Mouse (Mus musculus) MEL (cell line): ENCODE measurements around the gene Armcx1.
"Not testable (repeated sequence)": the region's sequence is repeated elsewhere in the genome, so short reads cannot be mapped to it uniquely, and the experiment has no call there.

Experiments used
- BHLHE40 ChIP-seq: IDR thresholded peaks from 2 replicates; pipeline ENCODE4 v1.6.1; 2012; ENCODE audit warnings: low read depth, mild to moderate bottlenecking, inconsistent platforms, low read length, improper control_type of control experiment, borderline replicate concordance
- CTCF ChIP-seq, 3 experiments: IDR thresholded peaks in 2 of 3; conservative IDR thresholded peaks in 1 of 3; 2 replicates each; pipeline ENCODE4 v1.5.1; 2011 to 2012; ENCODE audit warnings: low read length in 3 of 3, low read depth in 2 of 3, mild to moderate bottlenecking in 2 of 3, improper control_type of control experiment in 1 of 3, inconsistent platforms in 1 of 3, mixed read lengths in 1 of 3, moderate library complexity in 1 of 3; ENCODE audit not compliant: control insufficient read depth in 1 of 3, insufficient read depth in 1 of 3, poor library complexity in 1 of 3, severe bottlenecking in 1 of 3
- EP300 ChIP-seq, 2 experiments: IDR thresholded peaks; 2 replicates each; pipeline ENCODE4 v1.6.1; 2011; ENCODE audit warnings: improper control_type of control experiment in 2 of 2, low read length in 2 of 2, low read depth in 1 of 2, mild to moderate bottlenecking in 1 of 2
- GATA1 ChIP-seq: IDR thresholded peaks from 2 replicates; pipeline ENCODE4 v1.6.1; 2011; ENCODE audit warnings: low read depth, low read length, improper control_type of control experiment
- MXI1 ChIP-seq: IDR thresholded peaks from 2 replicates; pipeline ENCODE4 v1.6.1; 2011; ENCODE audit warnings: mild to moderate bottlenecking, low read depth, low read length, improper control_type of control experiment
- POLR2A ChIP-seq, 2 experiments: IDR thresholded peaks; 2 replicates each; pipeline ENCODE4 v1.6.1; 2011 to 2012; ENCODE audit warnings: low read length in 2 of 2, mild to moderate bottlenecking in 2 of 2, control low read depth in 1 of 2, improper control_type of control experiment in 1 of 2, low read depth in 1 of 2, moderate library complexity in 1 of 2; ENCODE audit not compliant: control insufficient read depth in 1 of 2, insufficient read depth in 1 of 2, poor library complexity in 1 of 2
- POLR2AphosphoS2 ChIP-seq: IDR thresholded peaks from 2 replicates; pipeline ENCODE4 v1.6.1; 2011; ENCODE audit warnings: low read length, improper control_type of control experiment
- POLR2AphosphoS5 ChIP-seq: IDR thresholded peaks from 2 replicates; pipeline ENCODE4 v1.6.1; 2012; ENCODE audit warnings: low read depth, borderline replicate concordance, mild to moderate bottlenecking, inconsistent platforms, low read length, moderate library complexity, mixed read lengths
- SIN3A ChIP-seq: IDR thresholded peaks from 2 replicates; pipeline ENCODE4 v1.6.1; 2012; ENCODE audit warnings: low read length, improper control_type of control experiment, inconsistent platforms
- ZMIZ1 ChIP-seq: IDR thresholded peaks from 2 replicates; pipeline ENCODE4 v1.6.1; 2012; ENCODE audit warnings: low read depth, mild to moderate bottlenecking, inconsistent platforms, low read length, improper control_type of control experiment, moderate library complexity
- ZNF384 ChIP-seq: IDR thresholded peaks from 2 replicates; pipeline ENCODE4 v1.6.1; 2012; ENCODE audit warnings: low read depth, mild to moderate bottlenecking, inconsistent platforms, low read length, improper control_type of control experiment

DNA sequence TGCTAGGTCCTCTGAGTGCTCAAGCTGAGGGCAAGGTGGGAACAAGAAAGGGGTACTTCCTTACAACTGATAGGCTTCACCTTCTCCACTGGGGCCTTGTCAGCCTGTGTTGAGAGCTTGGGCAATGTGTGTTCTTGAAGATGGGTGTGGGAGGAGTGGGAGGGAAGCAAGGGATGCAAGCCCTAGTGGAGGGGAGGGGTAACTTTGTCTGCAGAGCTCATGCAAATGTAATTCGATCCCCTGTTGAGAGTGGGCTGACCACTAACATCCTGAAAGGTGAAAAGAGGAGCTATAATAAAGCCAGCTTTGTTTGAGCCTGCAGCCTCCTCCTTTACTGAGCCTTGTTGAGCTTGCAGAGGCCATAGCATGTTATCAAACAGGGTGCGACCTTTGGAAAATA lies 6.0 kb downstream of the Armcx1 start:
- not testable (repeated sequence) for TF ChIP-seq EP300 (IDR thresholded peaks at IDR 0.05; ENCODE audit: low read depth in 1 of 2, low read length in 2 of 2); ZNF384; MXI1; POLR2A (IDR thresholded peaks at IDR 0.05; ENCODE audit: control insufficient read depth in 1 of 2, insufficient read depth in 1 of 2, low read depth in 1 of 2, low read length in 2 of 2, poor library complexity in 1 of 2); CTCF (IDR thresholded peaks at IDR 0.05 in 2 of 3, conservative IDR thresholded peaks at IDR 0.05 in 1 of 3; ENCODE audit: control insufficient read depth in 1 of 3, insufficient read depth in 1 of 3, low read depth in 2 of 3, low read length in 3 of 3, poor library complexity in 1 of 3, severe bottlenecking in 1 of 3); GATA1; POLR2AphosphoS5; POLR2AphosphoS2; BHLHE40; ZMIZ1; SIN3A
